Mouse (Mus musculus) C2C12 (cell line): ENCODE measurements at regions not wholly inside any gene's neighbourhood (a gene's known extent, or its start where the extent isn't known, plus 50 kb on each side); places are given as distances from the start of the nearest gene placed in this dataset.

Experiments used
- CEBPB ChIP-seq: IDR thresholded peaks from one replicate; pipeline ENCODE4 v1.6.1; 2011; ENCODE audit warnings: low read depth, mild to moderate bottlenecking, control low read depth, moderate library complexity
- CTCF ChIP-seq: IDR thresholded peaks from one replicate; pipeline ENCODE4 v1.5.1; 2011; ENCODE audit not compliant: control insufficient read depth, insufficient read depth, insufficient read length
- MAX ChIP-seq: IDR thresholded peaks from one replicate; pipeline ENCODE4 v1.6.1; 2011; ENCODE audit warnings: mild to moderate bottlenecking, control low read depth
- MYOD1 ChIP-seq: IDR thresholded peaks from one replicate; pipeline ENCODE4 v1.6.1; 2011; ENCODE audit warnings: low read depth; ENCODE audit not compliant: control insufficient read depth, insufficient read length
- USF1 ChIP-seq: IDR thresholded peaks from one replicate; pipeline ENCODE4 v1.6.1; 2011; ENCODE audit warnings: low read depth, mild to moderate bottlenecking, control low read depth, moderate library complexity

DNA sequence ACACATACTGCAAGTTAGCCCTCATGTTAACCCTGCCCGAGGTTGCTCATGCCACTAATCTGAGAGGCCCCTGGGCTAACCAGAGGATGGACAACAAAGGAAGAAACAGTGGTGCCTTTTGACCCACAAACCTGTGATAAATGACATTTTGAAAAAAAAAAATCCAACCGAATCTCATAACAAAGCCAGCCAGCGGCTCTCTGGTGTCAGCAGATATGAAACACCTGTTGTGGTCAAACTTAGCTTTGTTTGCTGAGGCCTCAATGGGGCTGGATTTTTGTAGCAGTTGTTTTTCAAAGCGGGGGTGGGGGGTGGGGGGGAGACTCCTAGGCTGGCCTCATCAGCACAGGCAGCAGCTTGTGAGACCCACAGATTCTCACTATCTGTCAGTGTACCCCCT is 133.0 kb downstream of the Katnal1 start:
- no peak for TF ChIP-seq CTCF
- TF ChIP-seq MYOD1: no peak
- no peak for TF ChIP-seq MAX
- TF ChIP-seq USF1: no peak
- no peak for TF ChIP-seq CEBPB
